Mouse (Mus musculus) testis, adult 2 months (tissue): ENCODE measurements at regions not wholly inside any gene's neighbourhood (a gene's known extent, or its start where the extent isn't known, plus 50 kb on each side); places are given as distances from the start of the nearest gene placed in this dataset.

ENCODE experiments used
- H3K27ac ChIP-seq: fragments of 200-500 bp; 2 replicates; pipeline ENCODE4 v1.5.1; 2012; ENCODE audit warnings: low read depth, low read length; ENCODE audit not compliant: control insufficient read depth, insufficient read depth
- H3K27me3 ChIP-seq: fragments of 200-500 bp; 2 replicates; pipeline ENCODE4 v1.6.1; 2012; ENCODE audit warnings: mild to moderate bottlenecking, low read length, moderate library complexity; ENCODE audit not compliant: control insufficient read depth, insufficient read depth
- H3K36me3 ChIP-seq: fragments of 200-500 bp; 2 replicates; pipeline ENCODE4 v1.6.1; 2012; ENCODE audit warnings: mild to moderate bottlenecking, low read length; ENCODE audit not compliant: control insufficient read depth, insufficient read depth
- H3K4me1 ChIP-seq: fragments of 200-500 bp; 2 replicates; pipeline ENCODE4 v1.6.1; 2012; ENCODE audit warnings: low read length; ENCODE audit not compliant: control insufficient read depth, insufficient read depth
- H3K4me3 ChIP-seq: fragments of 200-500 bp; 2 replicates; pipeline ENCODE4 v1.5.1; 2012; ENCODE audit warnings: low read depth, mild to moderate bottlenecking, low read length, moderate library complexity, mixed read lengths; ENCODE audit not compliant: control insufficient read depth
- CTCF ChIP-seq: fragments of 200-500 bp; IDR thresholded peaks from 2 replicates; pipeline ENCODE4 v1.5.1; 2012; ENCODE audit warnings: low read depth, mild to moderate bottlenecking, inconsistent platforms, low read length, moderate library complexity; ENCODE audit not compliant: control insufficient read depth, insufficient read depth, insufficient replicate concordance
- POLR2A ChIP-seq: fragments of 200-500 bp; IDR thresholded peaks from 2 replicates; pipeline ENCODE4 v1.6.1; 2012; ENCODE audit warnings: low read depth, mild to moderate bottlenecking, inconsistent platforms, low read length, moderate library complexity; ENCODE audit not compliant: control insufficient read depth

- TF ChIP-seq CTCF = no peak
- TF ChIP-seq POLR2A = no peak
- no peaks in the 10 kb centered on the region for H3K27me3 ChIP-seq
Observed at GRCm38 (mm10) chr2:75144861-75145260, 319.3 kb downstream of the Mtx2 start.

DNA sequence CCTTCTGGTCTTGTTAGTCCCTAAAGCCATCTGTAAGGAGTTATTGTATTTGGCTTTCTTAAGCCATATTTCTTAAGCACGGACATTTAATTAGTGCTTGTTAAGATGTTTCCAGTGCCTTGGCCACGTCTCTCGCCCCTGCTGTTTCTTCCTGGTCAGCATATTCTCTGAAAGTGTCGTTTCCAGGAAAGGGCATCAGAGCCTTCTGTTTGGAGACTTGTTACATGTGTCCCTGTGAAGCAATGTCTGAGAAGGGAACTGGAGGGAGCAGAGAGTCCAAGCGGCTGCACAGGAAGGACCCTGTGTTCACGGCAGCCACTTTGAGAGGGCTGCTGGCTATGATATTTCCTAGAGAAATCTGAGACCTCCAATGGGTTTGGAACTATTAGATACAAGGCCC lies 320.7 kb downstream of the Mtx2 start:
- no peaks in the 10 kb centered on the region for H3K36me3 ChIP-seq
- H3K4me1 ChIP-seq = peaks cover 11% of the 10 kb centered on the region
- TF ChIP-seq CTCF (no peak), POLR2A (no peak)
- no peak overlapping the region for H3K4me3 ChIP-seq
- H3K27me3 ChIP-seq = no peaks in the 10 kb centered on the region
- H3K27ac ChIP-seq = no peak overlapping the region

More at GRCm38 (mm10) chr2:75144861-75145260, 319.3 kb downstream of the Mtx2 start:
- H3K36me3 ChIP-seq = no peaks in the 10 kb centered on the region
- peaks cover 9% of the 10 kb centered on the region for H3K4me1 ChIP-seq
- H3K27ac ChIP-seq = no peak overlapping the region
- H3K4me3 ChIP-seq = peak overlapping the region; percentile 56

GRCm38 (mm10) chr2:75147399-75147798 lies 321.8 kb downstream of the Mtx2 start:
- no peak overlapping the region for H3K27ac ChIP-seq
- TF ChIP-seq CTCF = no peak
- TF ChIP-seq POLR2A = no peak
- peaks cover 11% of the 10 kb centered on the region for H3K4me1 ChIP-seq
- no peaks in the 10 kb centered on the region for H3K36me3 ChIP-seq
- H3K4me3 ChIP-seq = peak overlapping the region; percentile 44
- no peaks in the 10 kb centered on the region for H3K27me3 ChIP-seq

- Histone ChIP-seq H3K27ac (no peak overlapping the region), H3K4me1 (peaks cover 9% of the 10 kb centered on the region), H3K36me3 (no peaks in the 10 kb centered on the region), H3K27me3 (no peaks in the 10 kb centered on the region), H3K4me3 (peak overlapping the region; percentile 44)
- TF ChIP-seq POLR2A = no peak
- no peak for TF ChIP-seq CTCF
Observed at GRCm38 (mm10) chr2:75147967-75148366, 322.4 kb downstream of the Mtx2 start.

DNA sequence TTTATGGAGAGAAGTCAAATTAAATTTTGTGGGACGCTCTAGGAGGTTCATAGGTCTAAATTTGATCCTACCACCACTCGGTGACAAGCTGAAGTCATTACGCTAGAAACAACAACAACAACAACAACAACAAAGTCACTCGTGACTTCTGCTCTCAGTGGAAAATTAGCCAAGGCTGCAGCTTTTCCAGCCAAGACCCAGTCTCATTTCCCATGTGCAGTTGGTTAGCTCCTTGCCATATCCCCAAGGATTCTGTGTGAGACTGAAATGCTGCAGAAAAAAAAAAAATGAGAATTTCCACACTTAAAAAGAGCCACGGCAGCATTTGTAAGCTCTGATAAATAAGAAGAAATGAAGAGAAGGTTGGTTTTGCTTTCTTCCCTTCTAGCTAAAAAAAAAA lies 323.4 kb downstream of the Mtx2 start:
- TF ChIP-seq POLR2A (no peak), CTCF (no peak)
- Histone ChIP-seq H3K4me3 (no peak overlapping the region), H3K27me3 (no peaks in the 10 kb centered on the region), H3K4me1 (peaks cover 9% of the 10 kb centered on the region), H3K27ac (no peak overlapping the region), H3K36me3 (no peaks in the 10 kb centered on the region)

DNA sequence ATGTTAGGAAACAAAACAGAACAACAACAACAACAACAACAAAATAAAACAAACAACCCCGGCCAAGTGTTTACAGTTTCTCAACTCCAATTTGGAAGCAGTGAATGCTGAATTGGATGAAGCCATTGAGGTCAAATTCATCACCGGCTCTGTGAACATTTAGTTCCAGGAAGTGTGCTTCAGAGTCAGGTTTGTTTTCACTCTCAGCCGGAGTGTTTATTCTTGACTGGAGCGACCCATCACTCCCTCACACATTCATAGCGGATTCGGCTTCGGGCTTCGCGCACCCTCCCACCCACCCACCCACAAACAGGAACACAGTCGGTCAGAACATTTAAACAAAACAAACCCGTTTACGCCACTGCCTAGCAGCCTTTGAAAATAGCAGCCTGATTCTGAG lies 324.0 kb downstream of the Mtx2 start:
- TF ChIP-seq POLR2A (no peak), CTCF (no peak)
- Histone ChIP-seq H3K4me3 (no peak overlapping the region), H3K36me3 (no peaks in the 10 kb centered on the region), H3K4me1 (peaks cover 9% of the 10 kb centered on the region), H3K27ac (peak overlapping the region; percentile 69; the same call in 1 of the 2 replicates), H3K27me3 (no peaks in the 10 kb centered on the region)

GRCm38 (mm10) chr2:75150986-75151385 lies 325.4 kb downstream of the Mtx2 start:
- Histone ChIP-seq H3K4me1 (peaks cover 9% of the 10 kb centered on the region), H3K27ac (no peak overlapping the region), H3K36me3 (no peaks in the 10 kb centered on the region), H3K27me3 (no peaks in the 10 kb centered on the region), H3K4me3 (no peak overlapping the region)
- no peak for TF ChIP-seq CTCF
- TF ChIP-seq POLR2A = no peak

GRCm38 (mm10) chr2:75151519-75151918 lies 325.9 kb downstream of the Mtx2 start:
- H3K4me3 ChIP-seq = no peak overlapping the region
- no peaks in the 10 kb centered on the region for H3K27me3 ChIP-seq
- H3K4me1 ChIP-seq = peaks cover 9% of the 10 kb centered on the region
- TF ChIP-seq POLR2A (no peak), CTCF (no peak)
- no peak overlapping the region for H3K27ac ChIP-seq
- H3K36me3 ChIP-seq = no peaks in the 10 kb centered on the region
